Mouse (Mus musculus) C2C12 (cell line): Measurements from ENCODE around the gene Map2k1. TPM values are rescaled to one million over a fixed set of nuclear protein-coding genes. Genes with fewer than 3 reads are reported as not detected.
A peak's percentile ranks its signal among the peaks of the same experiment; 100 is the strongest.

Source experiments
- H3K27me3 ChIP-seq: one replicate; pipeline ENCODE4 v1.6.1; 2011; ENCODE audit not compliant: control insufficient read depth, insufficient read depth, insufficient read length
- H3K36me3 ChIP-seq: one replicate; pipeline ENCODE4 v1.6.1; 2011; ENCODE audit not compliant: control insufficient read depth, insufficient read depth
- H3K4me3 ChIP-seq: one replicate; pipeline ENCODE4 v1.5.1; 2011; ENCODE audit warnings: mild to moderate bottlenecking, control low read depth; ENCODE audit not compliant: poor library complexity, insufficient read depth, severe bottlenecking
- H3K79me2 ChIP-seq: one replicate; pipeline ENCODE4 v1.6.1; 2011; ENCODE audit not compliant: control insufficient read depth, insufficient read depth
- H3K79me3 ChIP-seq: one replicate; pipeline ENCODE4 v1.6.1; 2011; ENCODE audit warnings: low read depth, control low read depth
- H3ac ChIP-seq: one replicate; pipeline ENCODE3; 2011; ENCODE audit warnings: low read depth; ENCODE audit not compliant: control insufficient read depth, insufficient read length
- CEBPB ChIP-seq: IDR thresholded peaks from one replicate; pipeline ENCODE4 v1.6.1; 2011; ENCODE audit warnings: low read depth, mild to moderate bottlenecking, control low read depth, moderate library complexity
- CTCF ChIP-seq: IDR thresholded peaks from one replicate; pipeline ENCODE4 v1.5.1; 2011; ENCODE audit not compliant: control insufficient read depth, insufficient read depth, insufficient read length
- FOSL1 ChIP-seq: IDR thresholded peaks from one replicate; pipeline ENCODE4 v1.8.0; 2011; ENCODE audit warnings: mild to moderate bottlenecking, low read length; ENCODE audit not compliant: poor library complexity, insufficient read depth, severe bottlenecking
- MAX ChIP-seq: IDR thresholded peaks from one replicate; pipeline ENCODE4 v1.6.1; 2011; ENCODE audit warnings: mild to moderate bottlenecking, control low read depth
- MYOD1 ChIP-seq: IDR thresholded peaks from one replicate; pipeline ENCODE4 v1.6.1; 2011; ENCODE audit warnings: low read depth; ENCODE audit not compliant: control insufficient read depth, insufficient read length
- MYOG ChIP-seq: IDR thresholded peaks from one replicate; pipeline ENCODE4 v1.6.1; 2011; ENCODE audit not compliant: control insufficient read depth, insufficient read length; ENCODE audit errors: extremely low read depth
- USF1 ChIP-seq: IDR thresholded peaks from one replicate; pipeline ENCODE4 v1.6.1; 2011; ENCODE audit warnings: low read depth, mild to moderate bottlenecking, control low read depth, moderate library complexity
- polyA plus RNA-seq: library from polyadenylated mRNA; unstranded; fragments of >200 nt; fragmentation: generic; extraction: Trizol; gene quantifications from one replicate; pipeline ENCODE4 v1.2.1, GENCODE M21; 2012; ENCODE audit warnings: missing spikeins

Gene Map2k1
- polyA plus RNA-seq, 1 experiment = 40.8 TPM

DNA sequence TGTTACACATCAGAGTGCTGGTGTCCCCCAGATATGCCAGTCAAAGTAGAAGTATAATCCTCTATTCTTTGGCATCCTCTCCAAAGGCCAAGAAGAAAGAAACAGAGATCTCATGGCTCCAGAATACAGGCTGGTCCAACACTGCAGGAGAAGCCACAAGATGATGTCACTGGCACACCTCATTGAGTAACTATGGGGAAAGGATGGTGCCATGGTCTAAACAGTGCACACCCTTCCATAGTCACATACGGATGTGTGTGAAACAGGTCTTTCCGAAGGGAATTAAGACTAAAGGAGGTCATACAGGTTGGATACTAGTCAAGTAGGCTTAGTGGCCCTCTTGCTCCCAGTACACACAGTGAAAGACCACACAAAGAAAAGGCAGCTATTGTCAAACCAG, 36.8 kb downstream of the Map2k1 start:
- Histone ChIP-seq H3K36me3 (peaks cover 3% of the 10 kb centered on the region), H3K27me3 (no peaks in the 10 kb centered on the region), H3K4me3 (no peak overlapping the region), H3K79me3 (peaks cover 10% of the 10 kb centered on the region), H3ac (no peak overlapping the region), H3K79me2 (peaks cover 52% of the 10 kb centered on the region)
- TF ChIP-seq CEBPB (no peak), MYOD1 (no peak), FOSL1 (no peak), CTCF (no peak), USF1 (no peak), MYOG (no peak), MAX (no peak)

DNA sequence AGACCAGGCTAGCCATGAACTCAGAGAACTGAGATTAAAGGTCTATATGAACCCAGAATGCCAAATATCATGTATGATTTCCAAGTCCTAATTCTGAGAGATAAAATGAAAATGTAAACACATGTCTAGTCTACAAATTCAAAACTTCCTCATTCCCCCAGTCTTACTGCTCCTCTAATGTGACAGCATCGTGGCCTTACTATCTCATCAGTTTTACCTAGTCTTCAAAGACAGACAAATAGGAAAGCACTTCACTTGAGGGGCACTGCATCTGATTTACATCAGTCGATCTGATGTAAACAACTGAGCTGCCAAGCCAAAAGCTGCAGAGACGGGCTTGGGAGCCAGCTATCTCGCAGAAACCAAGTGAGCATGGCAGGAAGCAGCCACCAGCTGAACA, 37.3 kb downstream of the Map2k1 start:
- H3K79me3 ChIP-seq = peaks cover 9% of the 10 kb centered on the region
- peaks cover 49% of the 10 kb centered on the region for H3K79me2 ChIP-seq
- TF ChIP-seq MAX (no peak), MYOG (no peak), FOSL1 (no peak), CEBPB (no peak), MYOD1 (no peak), USF1 (no peak), CTCF (no peak)
- no peak overlapping the region for H3ac ChIP-seq
- no peaks in the 10 kb centered on the region for H3K27me3 ChIP-seq
- H3K36me3 ChIP-seq = peaks cover 3% of the 10 kb centered on the region
- H3K4me3 ChIP-seq = no peak overlapping the region

DNA sequence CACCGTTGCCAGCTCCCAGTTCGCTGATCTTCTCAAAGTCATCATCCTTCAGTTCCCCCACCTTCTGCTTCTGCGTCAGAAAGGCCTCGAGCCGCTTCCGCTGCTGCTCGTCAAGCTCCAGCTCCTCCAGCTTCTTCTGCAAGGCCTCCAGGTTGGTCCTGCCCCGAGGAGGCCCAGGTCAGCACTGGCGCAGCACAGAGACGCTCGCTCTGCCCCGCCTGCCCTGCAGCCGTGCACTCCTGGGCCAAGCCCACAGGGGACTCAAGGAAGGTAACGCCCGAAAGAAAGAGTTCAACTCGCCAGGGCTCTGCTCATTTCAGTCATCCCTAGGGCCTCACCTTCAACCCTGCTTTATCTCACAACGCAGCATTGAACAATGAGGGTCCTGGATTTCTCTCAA, 39.0 kb downstream of the Map2k1 start:
- H3K36me3 ChIP-seq = peaks cover 7% of the 10 kb centered on the region
- TF ChIP-seq CEBPB (no peak), MAX (no peak), FOSL1 (no peak), MYOG (no peak), MYOD1 (no peak), CTCF (no peak)

DNA sequence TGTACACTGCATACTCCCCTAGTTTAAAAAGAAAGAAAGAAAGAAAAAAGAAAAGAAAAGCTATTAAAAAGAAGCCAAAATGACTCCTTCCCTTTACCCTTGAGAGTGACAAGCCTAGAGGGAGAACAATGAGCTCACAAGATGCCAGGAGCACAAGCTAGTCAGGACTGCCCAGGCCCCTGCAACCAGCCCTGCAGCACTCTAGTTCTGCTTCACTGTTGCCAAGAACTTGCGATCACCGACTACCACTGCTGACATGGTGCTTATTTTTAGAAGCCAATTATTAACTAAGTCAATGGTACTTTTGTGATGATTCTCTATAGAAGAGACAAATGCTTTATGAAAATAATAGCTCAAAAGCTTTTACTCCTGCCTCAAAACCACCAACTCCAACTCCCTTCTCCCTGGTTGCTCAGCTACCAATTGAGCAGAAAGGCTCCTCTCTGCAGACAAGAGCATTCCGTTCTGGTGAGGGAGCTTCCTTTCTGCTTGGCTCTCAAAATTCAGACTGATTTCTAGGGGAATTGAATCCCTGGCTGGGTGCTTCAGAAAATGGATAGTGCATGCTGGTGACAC, 45.8 kb downstream of the Map2k1 start:
- H3K79me2 ChIP-seq = no peaks in the 10 kb centered on the region
- no peak for TF ChIP-seq USF1
- no peak for TF ChIP-seq CEBPB
- TF ChIP-seq MYOG = no peak
- no peak for TF ChIP-seq MYOD1
- no peak for TF ChIP-seq CTCF
- TF ChIP-seq FOSL1 = no peak
- no peak for TF ChIP-seq MAX
- H3K79me3 ChIP-seq = no peaks in the 10 kb centered on the region
- H3ac ChIP-seq = no peak overlapping the region
- H3K27me3 ChIP-seq = no peaks in the 10 kb centered on the region
- no peak overlapping the region for H3K4me3 ChIP-seq
- H3K36me3 ChIP-seq = peaks cover 20% of the 10 kb centered on the region

More for the DNA sequence above, 39.0 kb downstream of the Map2k1 start:
- Histone ChIP-seq H3K79me3 (peaks cover 9% of the 10 kb centered on the region), H3K4me3 (no peak overlapping the region), H3ac (no peak overlapping the region), H3K27me3 (no peaks in the 10 kb centered on the region), H3K79me2 (peaks cover 33% of the 10 kb centered on the region)

DNA sequence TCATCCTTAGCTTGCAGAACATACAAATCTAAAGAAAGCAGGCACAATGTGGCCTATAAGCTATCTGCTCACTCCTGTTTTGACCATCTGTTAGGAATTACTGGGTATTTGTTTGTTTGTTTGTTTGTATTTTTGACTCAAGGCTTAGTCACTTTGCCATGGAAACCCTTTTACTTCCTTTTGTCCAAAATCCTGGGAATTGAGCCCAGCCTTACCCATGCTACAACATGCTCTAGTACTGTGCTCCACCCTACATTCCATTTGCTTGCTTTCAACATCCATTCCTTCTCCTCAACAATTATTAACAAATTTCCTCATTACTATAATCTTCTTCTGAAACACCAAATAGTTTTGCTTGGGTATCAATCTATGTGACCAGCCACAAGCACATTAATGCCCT, 50.6 kb downstream of the Map2k1 start:
- TF ChIP-seq MYOD1 (no peak), USF1 (no peak), MAX (no peak), MYOG (no peak), CTCF (no peak), CEBPB (no peak), FOSL1 (no peak)
- Histone ChIP-seq H3K27me3 (no peaks in the 10 kb centered on the region), H3K36me3 (peaks cover 26% of the 10 kb centered on the region), H3K79me2 (no peaks in the 10 kb centered on the region), H3K79me3 (no peaks in the 10 kb centered on the region), H3ac (no peak overlapping the region), H3K4me3 (no peak overlapping the region)

DNA sequence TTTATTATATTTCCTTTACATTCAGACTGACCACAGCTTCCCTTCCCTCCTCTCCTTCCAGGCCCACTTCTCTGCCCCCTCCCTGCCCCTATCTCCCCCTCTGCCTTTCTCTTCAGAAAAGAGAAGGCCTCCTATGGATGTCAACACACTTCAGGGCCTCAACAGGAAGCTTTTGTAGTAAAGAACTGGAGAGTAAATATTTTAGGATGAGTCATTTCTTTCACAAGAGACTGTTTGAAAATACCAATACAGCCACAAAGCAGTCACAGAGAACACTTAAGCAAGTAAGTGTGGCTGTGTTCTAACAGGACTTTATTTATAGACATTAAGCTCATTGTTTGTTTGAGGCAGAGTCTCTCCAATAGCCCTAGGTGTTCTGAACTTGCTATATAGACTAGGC, 51.1 kb downstream of the Map2k1 start:
- no peak for TF ChIP-seq MYOG
- TF ChIP-seq CEBPB = peak; percentile 44
- Histone ChIP-seq H3K79me3 (no peaks in the 10 kb centered on the region), H3K79me2 (no peaks in the 10 kb centered on the region), H3ac (no peak overlapping the region), H3K27me3 (no peaks in the 10 kb centered on the region), H3K4me3 (no peak overlapping the region), H3K36me3 (peaks cover 26% of the 10 kb centered on the region)
